Mouse (Mus musculus): ENCODE data around the gene Enoph1. TPM values are rescaled to one million over a fixed set of nuclear protein-coding genes. Genes with fewer than 3 reads are reported as not detected.
A peak's percentile ranks its signal among the peaks of the same experiment; 100 is the strongest.

Enoph1 gene
- polyA plus RNA-seq, 1 experiment from 2014 or later: 59.0 TPM

- Histone ChIP-seq H3K9me3 (replicated peaks; ENCODE audit: control insufficient read depth, low read length) (no peaks in the 10 kb centered on the region), H3K27me3 (ENCODE audit: control insufficient read depth, insufficient read depth, low read length) (no peaks in the 10 kb centered on the region), H3K4me1 (ENCODE audit: control insufficient read depth, insufficient read depth, low read length) (no peaks in the 10 kb centered on the region), H3K4me3 (ENCODE audit: low read depth, low read length) (no peak overlapping the region), H3K27ac (replicated peaks; ENCODE audit: low read depth, low read length) (no peak overlapping the region), H3K9ac (replicated peaks; ENCODE audit: low read length) (no peak overlapping the region), H3K4me2 (ENCODE audit: low read depth, low read length) (no peak overlapping the region), H3K36me3 (replicated peaks; ENCODE audit: control insufficient read depth, insufficient read depth, low read depth, low read length) (peaks cover 2% of the 10 kb centered on the region)
- 95% methylated on average over 16 of the region's 16 CpGs for WGBS
- DNase-seq (ENCODE audit: low spot score) (no peak), ATAC-seq (replicated peaks; ENCODE audit: insufficient number of reproducible peaks, low FRiP score, low TSS enrichment, low read depth) (no peak)
These were observed 27.8 kb downstream of the Enoph1 start for GRCm38 (mm10) chr5:100067579-100067978.

- Histone ChIP-seq H3K36me3 (replicated peaks; ENCODE audit: control insufficient read depth, insufficient read depth, low read depth, low read length) (peaks cover 2% of the 10 kb centered on the region), H3K27ac (replicated peaks; ENCODE audit: low read depth, low read length) (no peak overlapping the region), H3K4me3 (ENCODE audit: low read depth, low read length) (no peak overlapping the region), H3K27me3 (ENCODE audit: control insufficient read depth, insufficient read depth, low read length) (no peaks in the 10 kb centered on the region), H3K4me2 (ENCODE audit: low read depth, low read length) (no peak overlapping the region), H3K9ac (replicated peaks; ENCODE audit: low read length) (no peak overlapping the region), H3K9me3 (replicated peaks; ENCODE audit: control insufficient read depth, low read length) (no peaks in the 10 kb centered on the region), H3K4me1 (ENCODE audit: control insufficient read depth, insufficient read depth, low read length) (no peaks in the 10 kb centered on the region)
- WGBS: 80% methylated on average over 2 of the region's 2 CpGs
- DNase-seq (ENCODE audit: low spot score) (no peak), ATAC-seq (replicated peaks; ENCODE audit: insufficient number of reproducible peaks, low FRiP score, low TSS enrichment, low read depth) (no peak)
These were observed 29.7 kb downstream of the Enoph1 start for GRCm38 (mm10) chr5:100069526-100069925.

GRCm38 (mm10) chr5:100070255-100070654, 30.5 kb downstream of the Enoph1 start:
- 26% methylated on average over 3 of the region's 3 CpGs for WGBS
- no peak for ATAC-seq (replicated peaks; ENCODE audit: insufficient number of reproducible peaks, low FRiP score, low TSS enrichment, low read depth)
- H3K36me3 ChIP-seq (replicated peaks; ENCODE audit: control insufficient read depth, insufficient read depth, low read depth, low read length): peaks cover 2% of the 10 kb centered on the region

GRCm38 (mm10) chr5:100071541-100071940, 31.8 kb downstream of the Enoph1 start:
- H3K9ac ChIP-seq (replicated peaks; ENCODE audit: low read length): no peak overlapping the region
- no peak for DNase-seq (ENCODE audit: low spot score)

More at GRCm38 (mm10) chr5:100070255-100070654, 30.5 kb downstream of the Enoph1 start:
- no peak overlapping the region for H3K4me2 ChIP-seq (ENCODE audit: low read depth, low read length)
- H3K27ac ChIP-seq (replicated peaks; ENCODE audit: low read depth, low read length): no peak overlapping the region
- no peaks in the 10 kb centered on the region for H3K27me3 ChIP-seq (ENCODE audit: control insufficient read depth, insufficient read depth, low read length)
- no peak overlapping the region for H3K4me3 ChIP-seq (ENCODE audit: low read depth, low read length)
- H3K9ac ChIP-seq (replicated peaks; ENCODE audit: low read length): no peak overlapping the region
- no peaks in the 10 kb centered on the region for H3K4me1 ChIP-seq (ENCODE audit: control insufficient read depth, insufficient read depth, low read length)
- DNase-seq (ENCODE audit: low spot score): peak; percentile 82
- H3K9me3 ChIP-seq (replicated peaks; ENCODE audit: control insufficient read depth, low read length): no peaks in the 10 kb centered on the region

GRCm38 (mm10) chr5:100072557-100072956, 32.8 kb downstream of the Enoph1 start:
- Histone ChIP-seq H3K4me2 (ENCODE audit: low read depth, low read length) (no peak overlapping the region), H3K36me3 (replicated peaks; ENCODE audit: control insufficient read depth, insufficient read depth, low read depth, low read length) (peaks cover 2% of the 10 kb centered on the region), H3K27me3 (ENCODE audit: control insufficient read depth, insufficient read depth, low read length) (no peaks in the 10 kb centered on the region), H3K4me3 (ENCODE audit: low read depth, low read length) (no peak overlapping the region), H3K27ac (replicated peaks; ENCODE audit: low read depth, low read length) (no peak overlapping the region), H3K4me1 (ENCODE audit: control insufficient read depth, insufficient read depth, low read length) (no peaks in the 10 kb centered on the region), H3K9me3 (replicated peaks; ENCODE audit: control insufficient read depth, low read length) (no peaks in the 10 kb centered on the region), H3K9ac (replicated peaks; ENCODE audit: low read length) (no peak overlapping the region)
- ATAC-seq (replicated peaks; ENCODE audit: insufficient number of reproducible peaks, low FRiP score, low TSS enrichment, low read depth): no peak
- 85% methylated on average over 9 of the region's 9 CpGs for WGBS
- no peak for DNase-seq (ENCODE audit: low spot score)

More at GRCm38 (mm10) chr5:100071541-100071940, 31.8 kb downstream of the Enoph1 start:
- Histone ChIP-seq H3K27ac (replicated peaks; ENCODE audit: low read depth, low read length) (no peak overlapping the region), H3K27me3 (ENCODE audit: control insufficient read depth, insufficient read depth, low read length) (no peaks in the 10 kb centered on the region), H3K36me3 (replicated peaks; ENCODE audit: control insufficient read depth, insufficient read depth, low read depth, low read length) (peaks cover 2% of the 10 kb centered on the region), H3K4me3 (ENCODE audit: low read depth, low read length) (no peak overlapping the region), H3K9me3 (replicated peaks; ENCODE audit: control insufficient read depth, low read length) (no peaks in the 10 kb centered on the region), H3K4me2 (ENCODE audit: low read depth, low read length) (no peak overlapping the region), H3K4me1 (ENCODE audit: control insufficient read depth, insufficient read depth, low read length) (no peaks in the 10 kb centered on the region)
- 84% methylated on average over 5 of the region's 5 CpGs for WGBS
- ATAC-seq (replicated peaks; ENCODE audit: insufficient number of reproducible peaks, low FRiP score, low TSS enrichment, low read depth): no peak

GRCm38 (mm10) chr5:100074571-100074970, 34.8 kb downstream of the Enoph1 start:
- Histone ChIP-seq H3K4me2 (ENCODE audit: low read depth, low read length) (no peak overlapping the region), H3K9me3 (replicated peaks; ENCODE audit: control insufficient read depth, low read length) (no peaks in the 10 kb centered on the region), H3K27me3 (ENCODE audit: control insufficient read depth, insufficient read depth, low read length) (no peaks in the 10 kb centered on the region), H3K36me3 (replicated peaks; ENCODE audit: control insufficient read depth, insufficient read depth, low read depth, low read length) (no peaks in the 10 kb centered on the region), H3K4me1 (ENCODE audit: control insufficient read depth, insufficient read depth, low read length) (no peaks in the 10 kb centered on the region), H3K4me3 (ENCODE audit: low read depth, low read length) (no peak overlapping the region), H3K9ac (replicated peaks; ENCODE audit: low read length) (no peak overlapping the region), H3K27ac (replicated peaks; ENCODE audit: low read depth, low read length) (no peak overlapping the region)
- WGBS: 65% methylated on average over 4 of the region's 4 CpGs
- ATAC-seq (replicated peaks; ENCODE audit: insufficient number of reproducible peaks, low FRiP score, low TSS enrichment, low read depth) (no peak), DNase-seq (ENCODE audit: low spot score) (no peak)

- Histone ChIP-seq H3K4me2 (ENCODE audit: low read depth, low read length) (peak overlapping the region; percentile 53), H3K9ac (replicated peaks; ENCODE audit: low read length) (peak overlapping the region; percentile 52), H3K36me3 (replicated peaks; ENCODE audit: control insufficient read depth, insufficient read depth, low read depth, low read length) (no peaks in the 10 kb centered on the region), H3K4me3 (ENCODE audit: low read depth, low read length) (peak overlapping the region; percentile 29), H3K4me1 (ENCODE audit: control insufficient read depth, insufficient read depth, low read length) (no peaks in the 10 kb centered on the region; the same call in 1 of the 2 replicates), H3K9me3 (replicated peaks; ENCODE audit: control insufficient read depth, low read length) (no peaks in the 10 kb centered on the region), H3K27ac (replicated peaks; ENCODE audit: low read depth, low read length) (no peak overlapping the region), H3K27me3 (ENCODE audit: control insufficient read depth, insufficient read depth, low read length) (no peaks in the 10 kb centered on the region)
- ATAC-seq (replicated peaks; ENCODE audit: insufficient number of reproducible peaks, low FRiP score, low TSS enrichment, low read depth) (no peak; the same call in 1 of the 2 replicates), DNase-seq (ENCODE audit: low spot score) (peak; percentile 45)
- WGBS: 27% methylated on average over 36 of the region's 36 CpGs
These were observed 39.5 kb downstream of the Enoph1 start for GRCm38 (mm10) chr5:100079040-100079930.

- 86% methylated on average over 8 of the region's 8 CpGs for WGBS
- ATAC-seq (replicated peaks; ENCODE audit: insufficient number of reproducible peaks, low FRiP score, low TSS enrichment, low read depth) (no peak), DNase-seq (ENCODE audit: low spot score) (no peak)
- Histone ChIP-seq H3K4me2 (ENCODE audit: low read depth, low read length) (0 out of 2 replicates have a peak overlapping the region, but pooled peaks have one; percentile 53), H3K9ac (replicated peaks; ENCODE audit: low read length) (0 out of 2 replicates have a peak overlapping the region, but pooled peaks have one; percentile 18), H3K36me3 (replicated peaks; ENCODE audit: control insufficient read depth, insufficient read depth, low read depth, low read length) (no peaks in the 10 kb centered on the region), H3K4me3 (ENCODE audit: low read depth, low read length) (no peak overlapping the region), H3K4me1 (ENCODE audit: control insufficient read depth, insufficient read depth, low read length) (no peaks in the 10 kb centered on the region; the same call in 1 of the 2 replicates), H3K27ac (replicated peaks; ENCODE audit: low read depth, low read length) (no peak overlapping the region), H3K9me3 (replicated peaks; ENCODE audit: control insufficient read depth, low read length) (no peaks in the 10 kb centered on the region), H3K27me3 (ENCODE audit: control insufficient read depth, insufficient read depth, low read length) (no peaks in the 10 kb centered on the region)
These were observed 40.1 kb downstream of the Enoph1 start for GRCm38 (mm10) chr5:100079931-100080275.
